Mouse (Mus musculus) adrenal gland, postnatal 10 days (tissue): ENCODE results near the gene Ptprt. TPM values are rescaled to one million over a fixed set of nuclear protein-coding genes. Genes with fewer than 3 reads are reported as not detected.

Experiments used
- DNase-seq: peaks from one replicate; pipeline ENCODE4 v3.0.0; 2021; ENCODE audit warnings: mixed read lengths
- total RNA-seq, 2 experiments: library from RNA; stranded (reverse); gene quantifications; 2 replicates each; pipeline ENCODE4 v1.2.3; 2021

Gene Ptprt
- total RNA-seq, 2 experiments from 2014 or later = 0.99 to 1.4 TPM

DNA sequence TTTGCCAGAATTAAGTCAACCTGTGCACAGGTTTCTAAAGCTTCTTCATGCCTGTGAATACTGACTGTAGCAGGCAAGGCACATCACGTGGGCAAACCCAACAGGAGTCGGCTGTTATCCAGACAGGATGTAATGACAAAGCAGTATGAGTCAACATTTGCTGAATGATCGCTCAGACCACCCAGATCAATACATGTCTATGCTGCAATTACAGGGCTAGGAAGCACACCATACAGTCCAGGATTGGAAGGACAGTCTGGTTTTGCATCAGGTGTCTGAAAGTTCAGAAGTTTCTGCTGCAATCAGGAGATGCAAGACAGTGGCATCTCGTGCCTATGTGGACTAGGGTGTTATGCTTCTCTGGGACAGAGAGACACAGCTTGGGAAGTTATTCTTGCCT lies 716.3 kb downstream of the Ptprt start:
- no peak for DNase-seq

DNA sequence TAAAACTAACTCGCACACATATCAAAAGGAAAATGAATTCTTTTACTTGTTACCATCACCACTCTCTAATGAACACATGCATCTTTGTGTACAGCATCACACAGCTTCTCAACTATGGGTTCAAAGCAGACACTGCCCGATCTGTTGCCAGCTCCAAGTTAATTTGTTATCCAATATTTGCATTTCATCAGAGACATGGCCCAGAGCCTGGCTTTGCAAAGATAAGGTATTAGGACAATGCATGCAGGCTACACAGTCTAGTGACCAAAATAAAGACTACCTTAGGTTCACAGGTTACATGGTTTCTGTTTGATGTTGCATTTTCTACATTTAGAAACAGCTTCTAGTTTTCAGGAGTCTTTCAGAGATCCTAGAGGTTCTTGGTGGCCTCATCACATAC lies 719.0 kb downstream of the Ptprt start:
- no peak for DNase-seq

- no peak for DNase-seq
These were observed 753.7 kb downstream of the Ptprt start for GRCm38 (mm10) chr2:161907214-161907613.

- no peak for DNase-seq
These were observed 758.8 kb downstream of the Ptprt start for GRCm38 (mm10) chr2:161902196-161902595.

DNA sequence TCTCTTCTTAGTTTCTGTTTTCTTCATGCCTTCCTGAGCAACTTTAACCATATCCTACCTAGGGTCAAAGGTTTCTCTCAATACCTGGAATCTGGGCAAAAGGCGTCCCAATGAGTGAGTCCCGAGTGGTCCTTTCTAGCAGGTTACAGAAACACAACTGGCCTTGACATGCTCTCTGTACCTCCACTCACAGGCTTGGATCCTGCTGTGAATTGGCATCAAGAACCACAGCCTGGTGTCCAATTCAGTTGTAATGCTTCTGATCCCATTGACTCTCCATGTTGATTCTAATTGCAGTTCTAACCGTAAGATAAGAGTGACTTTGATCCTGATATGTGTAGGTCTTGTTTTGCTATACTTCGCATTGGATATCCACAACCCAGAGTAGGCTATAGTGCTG lies 776.5 kb downstream of the Ptprt start:
- no peak for DNase-seq

DNA sequence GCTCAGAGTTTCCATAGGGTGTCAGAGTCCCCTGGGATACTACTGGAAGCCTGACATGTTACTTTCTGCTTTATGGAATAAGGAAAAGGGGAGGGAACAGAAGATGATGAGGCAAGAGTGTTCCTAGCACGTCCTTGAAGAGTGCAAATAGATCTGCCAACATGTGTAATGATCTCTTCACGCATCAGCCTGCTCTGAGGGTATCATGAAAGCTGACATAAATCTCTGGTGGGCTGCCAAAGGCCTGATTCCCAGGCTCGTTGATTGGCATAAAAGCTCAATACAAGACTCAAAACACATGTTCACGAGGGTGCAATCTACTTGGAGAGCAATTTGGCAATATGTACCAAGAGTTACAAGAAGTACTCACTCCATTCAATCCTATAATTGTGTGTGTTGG lies 778.4 kb downstream of the Ptprt start:
- DNase-seq = no peak

GRCm38 (mm10) chr2:161880941-161881340 lies 780.0 kb downstream of the Ptprt start:
- DNase-seq = no peak

GRCm38 (mm10) chr2:161865231-161865630 lies 795.7 kb downstream of the Ptprt start:
- DNase-seq = peak; percentile 7

- DNase-seq = no peak
These were observed 802.1 kb downstream of the Ptprt start for GRCm38 (mm10) chr2:161858813-161859212.

DNA sequence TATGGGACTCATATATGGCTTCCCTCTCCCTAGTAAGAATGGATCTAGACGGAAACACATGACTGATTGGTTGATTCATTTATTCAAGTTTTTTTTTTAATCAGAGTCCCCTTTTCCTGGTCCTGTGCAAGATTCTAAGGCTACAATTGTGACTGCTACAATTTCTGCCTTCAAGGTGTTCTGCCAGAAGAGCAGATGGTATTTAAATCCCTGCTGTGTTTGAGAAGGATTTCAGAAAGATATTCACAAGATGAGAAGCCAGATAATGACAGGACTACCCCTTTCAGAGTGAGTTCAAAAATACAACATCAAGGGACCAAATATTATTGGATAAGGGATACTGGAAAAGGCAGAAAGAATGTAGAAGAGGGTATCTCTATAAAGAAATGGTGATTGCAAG lies 802.6 kb downstream of the Ptprt start:
- DNase-seq = no peak

DNA sequence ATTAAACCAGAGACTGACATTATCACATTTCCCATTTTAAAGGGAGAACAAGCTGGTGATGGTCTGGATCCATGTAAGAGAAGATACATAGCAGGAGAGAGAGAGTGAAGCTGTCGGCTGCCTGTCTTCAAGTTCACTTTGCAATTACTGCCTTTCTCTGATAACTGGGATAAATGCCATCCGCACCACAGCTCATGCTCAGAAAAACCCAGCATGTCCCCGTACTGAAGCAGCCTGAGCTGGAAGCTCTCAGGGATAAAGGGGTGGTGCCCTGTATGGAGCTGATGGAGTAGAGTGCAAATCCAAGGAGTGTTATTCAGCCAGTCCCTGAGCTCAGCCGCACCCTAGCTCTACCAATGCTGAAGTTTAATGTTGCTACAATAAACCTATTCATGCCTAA lies 825.9 kb downstream of the Ptprt start:
- DNase-seq = no peak

GRCm38 (mm10) chr2:161833846-161834245 lies 827.1 kb downstream of the Ptprt start:
- no peak for DNase-seq

DNA sequence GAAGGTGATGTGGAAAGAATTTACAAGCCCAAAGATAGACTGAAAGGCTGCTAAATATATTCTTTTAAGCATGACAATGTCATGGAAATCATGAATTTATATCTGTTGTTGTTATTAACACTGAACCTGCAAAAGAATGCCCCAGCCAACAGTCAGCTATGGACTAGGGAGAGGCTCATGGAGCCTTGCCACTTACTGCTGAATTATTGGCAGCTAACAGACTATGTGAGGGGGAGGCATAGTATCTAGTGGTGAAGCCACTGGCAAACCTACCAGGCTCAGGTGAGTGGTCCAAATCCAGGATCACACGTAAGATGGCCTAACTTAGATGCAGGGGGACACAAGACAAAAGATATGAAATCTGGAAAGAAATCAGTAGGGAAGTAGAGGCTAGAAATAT lies 847.6 kb downstream of the Ptprt start:
- no peak for DNase-seq

- DNase-seq = peak; percentile 12
These were observed 852.7 kb downstream of the Ptprt start for GRCm38 (mm10) chr2:161808086-161808801.

GRCm38 (mm10) chr2:161806287-161807007 lies 854.5 kb downstream of the Ptprt start:
- no peak for DNase-seq

DNA sequence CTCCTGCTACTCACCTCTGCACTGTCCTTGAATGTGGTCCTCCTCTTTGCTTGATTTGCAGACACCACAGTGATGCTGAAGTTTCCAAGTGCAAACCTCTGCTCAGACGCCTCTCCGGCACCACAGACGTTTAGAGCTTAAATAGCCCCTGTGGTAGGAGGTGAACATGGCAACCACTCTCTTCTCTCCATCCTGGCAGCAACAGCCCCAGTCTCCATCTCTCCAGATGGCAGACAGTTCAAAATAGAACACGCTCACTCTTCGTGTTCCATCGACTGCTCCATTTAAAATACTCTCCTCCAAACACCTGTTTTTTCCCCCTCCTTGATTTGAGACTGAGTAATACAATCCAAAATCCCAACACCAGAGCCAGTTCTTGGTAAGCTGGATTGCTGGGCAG lies 861.0 kb downstream of the Ptprt start:
- no peak for DNase-seq

- no peak for DNase-seq
These were observed 893.4 kb downstream of the Ptprt start for GRCm38 (mm10) chr2:161767528-161767927.

- DNase-seq = no peak
These were observed 947.9 kb downstream of the Ptprt start for GRCm38 (mm10) chr2:161713024-161713423.

DNA sequence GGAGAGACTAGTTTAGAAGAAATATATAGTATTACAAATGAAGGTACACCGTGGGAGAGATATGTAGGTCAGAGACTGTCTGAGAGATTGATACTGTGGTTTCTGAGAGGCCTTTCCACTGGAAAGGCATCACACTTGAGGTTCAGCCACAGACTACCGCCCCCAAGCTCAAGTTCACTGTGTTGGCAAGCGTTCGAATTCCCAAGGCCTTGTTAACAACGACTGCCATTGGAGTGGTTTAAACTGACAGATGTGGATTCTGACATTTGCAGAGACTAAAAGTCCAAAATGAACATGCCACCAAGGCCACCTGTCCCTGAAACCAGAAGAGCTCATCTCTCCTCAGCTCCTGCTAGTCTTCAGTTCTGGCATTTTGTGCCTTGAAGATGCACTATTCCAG lies 951.6 kb downstream of the Ptprt start:
- peak; percentile 52 for DNase-seq

- no peak for DNase-seq
These were observed 954.5 kb downstream of the Ptprt start for GRCm38 (mm10) chr2:161706386-161706915.

GRCm38 (mm10) chr2:161704811-161705210 lies 956.1 kb downstream of the Ptprt start:
- DNase-seq = no peak

GRCm38 (mm10) chr2:161704410-161704809 lies 956.5 kb downstream of the Ptprt start:
- peak; percentile 75 for DNase-seq

- no peak for DNase-seq
These were observed 965.1 kb downstream of the Ptprt start for GRCm38 (mm10) chr2:161695819-161696218.
